Mouse (Mus musculus) bone marrow, adult 2 months (tissue): ENCODE measurements around the gene Slc2a9. TPM values are rescaled to one million over a fixed set of nuclear protein-coding genes. Genes with fewer than 3 reads are reported as not detected.
"Not testable (repeated sequence)": the region's sequence is repeated elsewhere in the genome, so short reads cannot be mapped to it uniquely, and the experiment has no call there.

Source experiments
- H3K27ac ChIP-seq: fragments of 200-500 bp; 2 replicates; pipeline ENCODE4 v1.5.1; 2012; ENCODE audit warnings: low read depth, mild to moderate bottlenecking, control low read depth, inconsistent platforms, low read length; ENCODE audit not compliant: control insufficient read depth, poor library complexity, insufficient read depth
- H3K4me1 ChIP-seq: fragments of 200-500 bp; 2 replicates; pipeline ENCODE4 v1.6.1; 2011; ENCODE audit warnings: low read length; ENCODE audit not compliant: control insufficient read depth, insufficient read depth
- H3K4me3 ChIP-seq: fragments of 200-500 bp; replicated peaks from 2 replicates; pipeline ENCODE3; 2011; ENCODE audit warnings: mild to moderate bottlenecking, low read depth, low read length, control low read depth; ENCODE audit not compliant: control insufficient read depth
- CTCF ChIP-seq: fragments of 200-500 bp; IDR thresholded peaks from 2 replicates; pipeline ENCODE4 v1.5.1; 2011; ENCODE audit warnings: low read length, control low read depth; ENCODE audit not compliant: control insufficient read depth, insufficient read depth
- POLR2A ChIP-seq: fragments of 200-500 bp; IDR thresholded peaks from 2 replicates; pipeline ENCODE4 v1.6.1; 2011; ENCODE audit warnings: low read depth, mild to moderate bottlenecking, control low read depth, low read length, borderline replicate concordance; ENCODE audit not compliant: control insufficient read depth
- WGBS: fragments of 180-500 bp; shearing (Covaris S2); methylation state at CpG from one replicate; pipeline ENCODE4 v1.1.7; 2018; 5-methylcytosine and 5-hydroxymethylcytosine counted together
- polyA plus RNA-seq: library from polyadenylated mRNA; stranded (reverse); fragments of >200 nt; gene quantifications from 2 replicates; pipeline ENCODE4 v1.2.4, GENCODE M21; 2011; ENCODE audit warnings: low replicate concordance; ENCODE audit not compliant: missing spikeins, insufficient read depth, insufficient read length

Slc2a9 gene
- polyA plus RNA-seq, 1 experiment, result 11.1 TPM

DNA sequence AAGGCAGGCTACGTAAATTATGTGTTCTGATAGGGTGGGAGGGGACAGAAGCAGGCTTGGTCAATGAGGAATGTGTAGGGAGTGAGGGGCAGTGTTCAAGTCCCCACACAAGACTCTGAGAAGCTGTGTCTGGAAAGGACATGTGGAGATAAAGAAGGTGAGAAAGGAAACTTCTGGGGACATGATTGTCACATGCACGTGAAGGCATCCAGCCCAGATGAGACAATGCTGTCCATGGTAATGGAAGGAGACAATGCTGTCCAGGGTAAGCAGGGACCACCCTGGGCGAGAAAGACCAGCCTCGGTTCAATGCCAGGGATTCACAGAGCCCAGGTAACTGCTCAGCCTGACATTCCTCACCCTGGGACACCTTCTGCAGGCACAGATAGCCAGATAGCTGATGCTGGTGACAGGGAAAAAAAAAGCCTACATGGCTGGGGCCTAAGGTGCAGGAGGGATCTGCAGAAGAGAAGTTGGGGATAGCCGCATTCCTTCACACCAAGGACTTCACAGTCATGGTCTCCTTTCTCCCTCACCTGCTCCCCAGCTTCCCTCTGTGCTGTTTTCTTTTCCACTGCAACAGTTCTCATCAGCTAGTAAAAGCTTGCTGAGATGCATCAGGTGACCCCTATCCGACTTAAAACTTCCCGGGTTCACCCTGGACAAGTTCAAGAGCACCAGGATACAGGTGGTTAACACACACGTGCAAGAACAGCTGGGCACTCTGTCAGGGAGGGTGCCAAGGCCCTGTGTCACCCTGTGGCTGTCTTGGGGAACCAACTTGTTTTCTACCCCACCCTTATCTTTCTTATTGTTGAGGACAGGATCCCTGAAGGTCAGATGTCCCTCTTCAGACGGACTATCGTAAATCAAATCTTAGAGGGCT lies 21.9 kb downstream of the Slc2a9 start:
- no peak for TF ChIP-seq POLR2A
- no peak for TF ChIP-seq CTCF
- H3K27ac ChIP-seq, result no peak overlapping the region
- H3K4me3 ChIP-seq, result no peak overlapping the region
- H3K4me1 ChIP-seq, result peaks cover 4% of the 10 kb centered on the region
- 80% methylated on average over 10 of the region's 10 CpGs for WGBS

DNA sequence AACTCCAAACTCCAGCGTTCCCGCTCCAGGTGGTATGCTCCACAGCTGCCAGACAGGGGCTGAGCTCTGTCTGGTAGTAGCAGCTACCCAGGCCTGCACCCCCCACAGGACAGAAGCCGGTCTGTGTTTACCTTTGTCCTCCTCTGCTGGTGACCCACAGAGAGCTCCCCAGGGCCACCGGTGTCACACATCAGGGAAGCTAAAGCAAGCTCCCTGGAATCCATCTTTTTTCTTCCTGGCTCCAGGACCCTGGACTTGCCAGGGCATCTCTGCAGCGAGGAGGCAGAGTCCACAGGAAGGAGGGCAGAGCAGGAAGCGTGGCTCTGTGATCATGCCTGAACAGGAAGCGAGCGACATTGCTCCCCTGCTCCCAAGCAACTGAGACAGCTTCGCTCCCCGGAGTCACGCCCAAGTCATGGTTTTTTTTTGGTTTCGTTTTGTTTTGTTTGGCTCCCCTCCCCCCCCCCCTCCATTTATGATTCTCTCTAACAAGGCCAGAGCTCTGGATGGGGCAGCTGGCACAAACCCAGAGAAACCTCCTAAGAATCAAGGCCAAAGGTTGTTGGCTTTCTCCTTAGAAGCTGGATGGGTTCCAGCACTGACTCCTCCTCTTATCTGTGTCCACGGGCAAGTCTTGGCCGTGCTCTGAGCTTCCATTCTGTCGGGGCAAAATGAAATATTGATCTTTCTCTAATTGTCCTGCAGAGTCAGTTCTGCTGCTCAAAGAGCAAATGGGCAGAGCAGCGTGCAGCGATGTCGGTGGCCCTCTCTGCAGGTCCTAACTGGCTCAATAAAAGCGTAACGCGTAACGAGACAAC lies 22.8 kb downstream of the Slc2a9 start:
- 27% methylated on average over 22 of the region's 22 CpGs for WGBS
- H3K4me1 ChIP-seq, result peaks cover 4% of the 10 kb centered on the region

DNA sequence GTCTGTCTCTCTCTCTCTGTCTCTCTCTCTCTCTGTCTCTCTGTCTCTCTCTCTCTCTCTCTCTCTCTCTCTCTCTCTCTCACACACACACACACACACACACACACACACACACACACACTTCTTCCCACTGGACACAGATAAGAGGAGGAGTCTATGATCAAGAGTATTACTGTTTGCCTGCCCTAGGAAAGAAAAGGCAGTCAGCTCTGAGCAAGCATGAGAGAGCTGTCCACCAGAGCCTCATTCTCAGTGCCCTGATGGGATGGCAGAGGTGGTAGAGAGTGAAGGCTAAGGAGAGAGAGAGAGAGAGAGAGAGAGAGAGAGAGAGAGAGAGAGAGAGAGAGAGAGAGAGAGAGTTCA lies 23.4 kb downstream of the Slc2a9 start:
- not testable (repeated sequence) for H3K4me1 ChIP-seq
- peak overlapping the region; percentile 62 for H3K4me3 ChIP-seq
- H3K27ac ChIP-seq, result peak overlapping the region; percentile 10

More for the DNA sequence above, 22.8 kb downstream of the Slc2a9 start:
- Histone ChIP-seq H3K27ac (peak overlapping the region; percentile 10), H3K4me3 (peak overlapping the region; percentile 62)
- TF ChIP-seq CTCF (no peak), POLR2A (peak; percentile 38; the same call in 1 of the 2 replicates)

DNA sequence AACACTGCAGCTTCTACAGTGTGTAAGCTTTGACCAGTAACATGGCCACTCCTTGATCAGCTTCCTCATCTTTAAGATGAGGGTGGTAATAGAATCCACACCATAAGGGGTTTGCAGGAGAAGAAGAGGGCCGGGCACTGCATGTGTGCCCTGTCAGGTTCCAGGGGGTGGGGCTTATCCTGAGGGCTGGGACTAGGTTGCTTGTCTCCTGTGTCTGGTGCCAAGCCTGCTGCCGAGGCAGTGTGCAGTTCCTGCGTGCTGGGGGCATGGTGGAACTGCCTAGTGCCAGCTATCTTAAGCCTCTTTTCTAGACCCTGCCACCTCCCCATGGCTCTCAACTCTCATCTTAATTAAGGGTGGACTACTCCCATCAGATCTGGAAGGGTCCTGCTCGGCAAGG lies 23.9 kb downstream of the Slc2a9 start:
- Histone ChIP-seq H3K4me3 (peak overlapping the region; percentile 43), H3K4me1 (peaks cover 4% of the 10 kb centered on the region), H3K27ac (peak overlapping the region; percentile 34)
- 2% methylated on average over 4 of the region's 4 CpGs for WGBS
- TF ChIP-seq CTCF, result no peak
- TF ChIP-seq POLR2A, result 0 out of 2 replicates have a peak, but pooled peaks have one; percentile 11

DNA sequence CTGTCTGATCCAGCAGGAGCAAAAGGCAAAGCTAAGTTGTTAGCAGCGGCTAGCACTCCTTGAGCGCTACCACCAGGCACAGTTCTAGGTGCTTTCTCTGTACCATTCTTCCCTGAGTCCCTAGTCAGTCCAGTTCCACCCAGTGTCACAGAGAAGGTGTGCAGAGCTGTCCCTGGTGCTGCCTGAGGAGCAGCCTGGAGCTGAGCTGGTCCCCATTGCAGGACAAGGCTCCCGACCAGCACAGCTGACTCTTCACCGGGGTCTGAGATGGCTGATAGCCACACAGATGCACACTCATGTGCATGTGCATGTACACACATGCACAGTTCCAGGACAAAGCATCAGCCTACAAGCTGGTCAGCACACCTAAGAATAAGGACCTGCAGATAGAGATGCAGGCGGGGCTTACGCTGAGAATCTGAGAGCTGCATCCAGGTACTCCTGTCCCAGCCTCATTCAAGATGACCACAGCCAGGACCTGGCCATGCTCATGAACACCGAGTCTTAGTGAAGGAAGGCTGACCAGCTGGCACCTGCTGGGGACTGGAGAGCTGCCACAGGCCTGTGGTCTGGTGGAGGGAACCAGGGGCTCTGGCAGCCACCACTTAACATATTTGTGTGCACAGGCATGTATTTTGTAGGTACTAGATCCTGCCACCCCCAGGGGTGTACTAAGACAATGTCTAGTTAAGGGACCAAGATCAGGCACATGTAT lies 25.1 kb downstream of the Slc2a9 start:
- Histone ChIP-seq H3K4me3 (no peak overlapping the region), H3K27ac (no peak overlapping the region), H3K4me1 (no peaks in the 10 kb centered on the region; the same call in 1 of the 2 replicates)
- 88% methylated on average over 7 of the region's 7 CpGs for WGBS
- TF ChIP-seq POLR2A (no peak), CTCF (no peak)

DNA sequence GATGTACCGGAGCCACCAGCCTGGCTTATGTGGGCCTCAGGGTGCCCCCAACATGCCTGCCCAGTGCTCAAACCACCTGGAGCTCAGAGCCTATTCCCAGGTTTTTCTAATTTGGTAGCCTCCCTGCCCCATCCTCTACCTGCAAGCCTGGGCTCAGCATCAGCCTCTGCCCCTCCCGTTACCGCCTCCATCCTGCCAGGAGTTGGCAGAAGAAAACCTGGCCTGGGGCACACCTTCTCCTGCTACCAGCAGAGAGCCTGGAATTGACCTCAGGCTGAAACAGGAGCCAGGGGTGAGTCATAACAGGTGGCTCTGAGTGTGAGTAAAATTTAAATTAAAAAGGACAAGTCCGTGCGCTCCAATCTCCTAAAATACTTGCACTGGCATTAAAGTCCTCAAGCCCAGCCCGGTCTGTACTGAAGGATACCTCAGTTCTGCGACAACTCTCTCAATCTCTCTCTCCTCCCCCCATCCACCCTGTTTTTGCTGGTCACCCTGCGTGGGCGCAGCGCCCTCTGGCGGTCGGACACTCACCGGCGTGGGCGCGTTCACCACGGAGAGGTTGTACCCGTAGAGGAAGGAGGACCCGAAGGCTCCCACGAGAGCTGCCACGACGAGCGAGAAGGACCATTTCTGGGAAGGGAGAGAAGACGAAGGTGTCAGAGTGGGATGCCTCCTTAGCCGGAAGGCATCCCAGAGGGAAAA lies 25.9 kb downstream of the Slc2a9 start:
- peak; percentile 26; the same call in 1 of the 2 replicates for TF ChIP-seq CTCF
- no peak for TF ChIP-seq POLR2A
- WGBS, result 89% methylated on average over 25 of the region's 25 CpGs
- no peaks in the 10 kb centered on the region; the same call in 1 of the 2 replicates for H3K4me1 ChIP-seq
- H3K4me3 ChIP-seq, result no peak overlapping the region
- no peak overlapping the region for H3K27ac ChIP-seq

DNA sequence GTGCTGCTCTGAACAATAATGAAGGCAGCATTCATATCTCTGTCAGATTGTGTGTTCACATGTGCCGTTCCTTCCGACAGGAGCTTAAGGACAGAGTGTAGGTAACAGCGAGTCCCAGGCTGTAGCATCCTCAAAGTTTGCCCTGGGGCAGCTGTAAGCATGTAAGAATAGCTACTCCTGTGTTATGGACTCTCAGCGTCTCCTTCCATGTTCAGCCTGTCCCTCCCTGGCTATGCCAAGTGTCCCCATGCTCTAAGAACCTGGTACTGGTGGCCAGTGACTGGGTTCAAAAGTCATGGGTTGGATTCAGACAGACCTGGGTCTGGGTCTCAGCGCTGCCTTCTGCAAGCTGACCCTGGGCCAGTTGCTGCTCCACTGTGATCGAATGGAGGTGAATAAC lies 32.1 kb downstream of the Slc2a9 start:
- Histone ChIP-seq H3K27ac (no peak overlapping the region), H3K4me3 (no peak overlapping the region), H3K4me1 (no peaks in the 10 kb centered on the region)
- no peak for TF ChIP-seq POLR2A
- WGBS, result 83% methylated on average over 6 of the region's 6 CpGs
